19 mouse cellular contexts compared by ENCODE assay signal in genomic region chr15:102262582-102262981, GRCm38 (mm10). TPM values are rescaled to one million over a fixed set of nuclear protein-coding genes. Genes with fewer than 3 reads are reported as not detected.
DNase-seq lines count a peak whose midpoint lies in the region; ATAC-seq lines count a peak whose summit lies in the region.
"Had no signal": no experiment of that assay in that cellular context is flagged by ENCODE, and none has a peak within 500 bp of the region (broad histone marks: within the 10 kb centered on the region; RNA-seq: fewer than 3 reads in every experiment).

No protein-coding gene starts in this region.

- intact Hi-C loops in left cerebral cortex, postnatal 25 days (cut with DNase I): no loop called here

- H3K36me3 ChIP-seq in kidney, embryonic 14.5 days (ENCODE audit: control insufficient read depth, insufficient read depth, low read length): no peaks in the 10 kb centered on the region
- H3K36me3 ChIP-seq: midbrain, embryonic 15.5 days had no signal

- 42% methylated on average over 7 of the region's 7 CpGs for WGBS in kidney, embryonic 14.5 days

- peaks cover 6% of the 10 kb centered on the region; the same call in 1 of the 2 replicates for H3K27me3 ChIP-seq in kidney, embryonic 14.5 days (ENCODE audit: control insufficient read depth, insufficient read depth, low read length)

- H3K9me3 ChIP-seq in kidney, embryonic 14.5 days (ENCODE audit: control insufficient read depth, low read length): no peaks in the 10 kb centered on the region
- H3K9me3 ChIP-seq: midbrain, embryonic 15.5 days had no signal

- no peak overlapping the region for H3K4me2 ChIP-seq in kidney, embryonic 14.5 days (replicated peaks; ENCODE audit: low read depth, low read length)
- H3K4me2 ChIP-seq: midbrain, embryonic 15.5 days had no signal

- peak; percentile 52 to 56 for DNase-seq in left cerebral cortex, adult 18-20 months (ENCODE audit: low spot score in 2 of 2)
- DNase-seq in left cerebral cortex, adult 11 months (ENCODE audit: low spot score): no peak
- peak; percentile 70 for DNase-seq in R1 (ENCODE audit: low read depth, low spot score)
- DNase-seq in left cerebral cortex, postnatal 25 days (ENCODE audit: low spot score in 2 of 2): peak; percentile 45 to 70
- DNase-seq in right cerebral cortex, postnatal 36 days (ENCODE audit: low spot score in 2 of 2): peak; percentile 51 to 64
- no peak for DNase-seq in spleen, adult 12 weeks (ENCODE audit: low spot score)
- no peak for DNase-seq in urinary bladder, postnatal 10 days (ENCODE audit: low spot score)
- DNase-seq: adrenal gland, postnatal 25 days; cerebellum, adult 11 months; heart, postnatal 36 days; kidney, postnatal 25 days; thymus, adult 2 months had no signal

- H3K4me3 ChIP-seq in kidney, embryonic 14.5 days (ENCODE audit: low read length): no peak overlapping the region
- H3K4me3 ChIP-seq: midbrain, embryonic 15.5 days had no signal

- no peak overlapping the region for H3K27ac ChIP-seq in kidney, embryonic 14.5 days (ENCODE audit: low read depth, low read length)
- H3K27ac ChIP-seq: midbrain, embryonic 15.5 days had no signal

- no peak for ATAC-seq in kidney, embryonic 14.5 days (ENCODE audit: low FRiP score, low TSS enrichment)
- ATAC-seq: lung, postnatal 0 days; midbrain, embryonic 15.5 days had no signal

- no peak overlapping the region for H3K9ac ChIP-seq in kidney, embryonic 14.5 days (ENCODE audit: low read depth, low read length)
- H3K9ac ChIP-seq: midbrain, embryonic 15.5 days had no signal

- H3K4me1 ChIP-seq in kidney, embryonic 14.5 days (ENCODE audit: control insufficient read depth, insufficient read depth, low read length): peaks cover 16% of the 10 kb centered on the region

RNA-seq across cellular contexts. Expression of gene Rarg, which starts 5.3 kb away (rescaled TPM):
- total RNA-seq in left cerebral cortex, adult 18-20 months (2021): 10 to 100 TPM; 12.8 to 15.7 TPM
- 10 to 100 TPM; 12.7 to 15.4 TPM for total RNA-seq in left cerebral cortex, postnatal 25 days (2021)
- polyA plus RNA-seq in kidney, embryonic 14.5 days (2014; fragmentation: Nextera tagmentation; extraction: Ambion mirVana): 17.9 and 23.9 TPM in 2 replicates

RNA-seq across cellular contexts. Expression of gene Gm9918, which starts 7.8 kb away (rescaled TPM):
- not detected for total RNA-seq in left cerebral cortex, adult 18-20 months (2021)
- total RNA-seq in left cerebral cortex, postnatal 25 days (2021): not detected
- polyA plus RNA-seq in kidney, embryonic 14.5 days (2014; fragmentation: Nextera tagmentation; extraction: Ambion mirVana): 0.37 and 0.84 TPM in 2 replicates
- total RNA-seq: heart, adult 8-10 months; heart, postnatal 36 days; liver, adult 2 months had no signal
- polyA plus RNA-seq: C2C12; neural tube, embryonic 14.5 days had no signal

RNA-seq across cellular contexts. Expression of gene Mfsd5, which starts 16.7 kb away (rescaled TPM):
- 10 to 100 TPM; 42.8 to 44.5 TPM for total RNA-seq in left cerebral cortex, adult 18-20 months (2021)
- total RNA-seq in left cerebral cortex, postnatal 25 days (2021): 10 to 100 TPM; 42.1 to 43.9 TPM
- polyA plus RNA-seq in kidney, embryonic 14.5 days (2014; fragmentation: Nextera tagmentation; extraction: Ambion mirVana): 53.7 and 65.3 TPM in 2 replicates

RNA-seq across cellular contexts. Expression of gene Itgb7, which starts 30.8 kb away (rescaled TPM):
- total RNA-seq in left cerebral cortex, adult 18-20 months (2021): 1 to 10 TPM in 1 of 2 experiments, under 1 TPM in 1; 0.91 to 1.1 TPM
- 1 to 10 TPM; 1.0 to 1.7 TPM for total RNA-seq in left cerebral cortex, postnatal 25 days (2021)
- 1.1 and 1.7 TPM in 2 replicates for polyA plus RNA-seq in kidney, embryonic 14.5 days (2014; fragmentation: Nextera tagmentation; extraction: Ambion mirVana)

RNA-seq across cellular contexts. Expression of gene Espl1, which starts 33.5 kb away (rescaled TPM):
- total RNA-seq in left cerebral cortex, adult 18-20 months (2021): 1 to 10 TPM in 1 of 2 experiments, under 1 TPM in 1; 0.77 to 1.4 TPM
- under 1 TPM; 0.60 to 0.76 TPM for total RNA-seq in left cerebral cortex, postnatal 25 days (2021)
- 33.6 and 35.2 TPM in 2 replicates for polyA plus RNA-seq in kidney, embryonic 14.5 days (2014; fragmentation: Nextera tagmentation; extraction: Ambion mirVana)

Comparison
In these comparisons a context has a peak if more than half of its experiments do, and no peak if none do; other contexts are left out.
1. DNase-seq: peak in left cerebral cortex, adult 18-20 months (2 of 2), R1 (single experiment), left cerebral cortex, postnatal 25 days (2 of 2) and right cerebral cortex, postnatal 36 days (2 of 2); none in left cerebral cortex, adult 11 months (single experiment), spleen, adult 12 weeks (single experiment) and urinary bladder, postnatal 10 days (single experiment).